Mouse (Mus musculus) MEL (cell line): Measurements from ENCODE around the gene Polr2e. TPM values are rescaled to one million over a fixed set of nuclear protein-coding genes. Genes with fewer than 3 reads are reported as not detected.

Experiments
- DNase-seq: peaks from one replicate; pipeline ENCODE4 v3.0.0; 2011; ENCODE audit warnings: low read depth, low spot score
- H3K27ac ChIP-seq: 2 replicates; pipeline ENCODE4 v1.5.1; 2012; ENCODE audit warnings: low read depth, mild to moderate bottlenecking, control low read depth, low read length, moderate library complexity; ENCODE audit not compliant: control insufficient read depth
- H3K27me3 ChIP-seq, 2 experiments: fragments of 150-350 bp in 1 of 2; sonication (generic) in 1 of 2; 2 replicates each; pipeline ENCODE4 v1.6.1; 2012; ENCODE audit warnings: low read length in 2 of 2, mild to moderate bottlenecking in 2 of 2, improper control_type of control experiment in 1 of 2, moderate library complexity in 1 of 2; ENCODE audit not compliant: insufficient read depth in 2 of 2, control insufficient read depth in 1 of 2
- H3K36me3 ChIP-seq, 2 experiments: 2 replicates each; pipeline ENCODE4 v1.6.1; 2012 to 2014; ENCODE audit warnings: low read length in 2 of 2, improper control_type of control experiment in 1 of 2, inconsistent platforms in 1 of 2, mild to moderate bottlenecking in 1 of 2; ENCODE audit not compliant: insufficient read depth in 2 of 2, control insufficient read depth in 1 of 2
- H3K4me1 ChIP-seq, 2 experiments: fragments of 150-350 bp in 1 of 2; sonication (generic) in 1 of 2; 2 replicates each; pipeline ENCODE4 v1.6.1; 2012; ENCODE audit warnings: low read length in 2 of 2, improper control_type of control experiment in 1 of 2, mild to moderate bottlenecking in 1 of 2; ENCODE audit not compliant: insufficient read depth in 2 of 2, control insufficient read depth in 1 of 2
- H3K4me3 ChIP-seq, 2 experiments: fragments of 150-350 bp in 1 of 2; sonication (generic) in 1 of 2; 2 replicates each; pipeline ENCODE4 v1.5.1; 2012; ENCODE audit warnings: low read depth in 2 of 2, low read length in 2 of 2, mild to moderate bottlenecking in 2 of 2, moderate library complexity in 2 of 2, control low read depth in 1 of 2, improper control_type of control experiment in 1 of 2; ENCODE audit not compliant: control insufficient read depth in 1 of 2, insufficient read depth in 1 of 2
- H3K79me2 ChIP-seq: 2 replicates; pipeline ENCODE4 v1.6.1; 2012; ENCODE audit warnings: mild to moderate bottlenecking, low read length, moderate library complexity; ENCODE audit not compliant: control insufficient read depth, poor library complexity, insufficient read depth
- H3K9ac ChIP-seq: 2 replicates; pipeline ENCODE4 v1.6.1; 2012; ENCODE audit warnings: low read depth, mild to moderate bottlenecking, control low read depth, low read length, moderate library complexity; ENCODE audit not compliant: control insufficient read depth, poor library complexity, severe bottlenecking
- H3K9me3 ChIP-seq: fragments of 150-350 bp; sonication (generic); replicated peaks from 2 replicates; pipeline ENCODE4 v1.6.1; 2012; ENCODE audit warnings: mild to moderate bottlenecking, low read length, improper control_type of control experiment, moderate library complexity; ENCODE audit not compliant: insufficient read depth
- CHD1 ChIP-seq: IDR thresholded peaks from 2 replicates; pipeline ENCODE4 v1.6.1; 2012; ENCODE audit warnings: low read depth, mild to moderate bottlenecking, inconsistent platforms, low read length, improper control_type of control experiment
- CHD2 ChIP-seq: IDR thresholded peaks from 2 replicates; pipeline ENCODE4 v1.6.1; 2011; ENCODE audit warnings: low read length, improper control_type of control experiment
- E2F4 ChIP-seq: IDR thresholded peaks from 2 replicates; pipeline ENCODE4 v1.6.1; 2011; ENCODE audit warnings: low read depth, low read length, improper control_type of control experiment, borderline replicate concordance
- ELF1 ChIP-seq: IDR thresholded peaks from 2 replicates; pipeline ENCODE4 v1.6.1; 2014; ENCODE audit warnings: low read depth, mild to moderate bottlenecking, inconsistent platforms, low read length, improper control_type of control experiment, moderate library complexity
- EP300 ChIP-seq, 2 experiments: IDR thresholded peaks; 2 replicates each; pipeline ENCODE4 v1.6.1; 2011; ENCODE audit warnings: improper control_type of control experiment in 2 of 2, low read length in 2 of 2, low read depth in 1 of 2, mild to moderate bottlenecking in 1 of 2
- ETS1 ChIP-seq: IDR thresholded peaks from 2 replicates; pipeline ENCODE4 v1.6.1; 2012; ENCODE audit warnings: low read depth, mild to moderate bottlenecking, inconsistent platforms, low read length, improper control_type of control experiment, moderate library complexity
- HCFC1 ChIP-seq: IDR thresholded peaks from 2 replicates; pipeline ENCODE4 v1.6.1; 2012; ENCODE audit warnings: low read depth, mild to moderate bottlenecking, inconsistent platforms, low read length, improper control_type of control experiment, moderate library complexity
- JUND ChIP-seq: IDR thresholded peaks from 2 replicates; pipeline ENCODE4 v1.6.1; 2011; ENCODE audit warnings: low read depth, mild to moderate bottlenecking, improper control_type of control experiment, low read length
- KAT2A ChIP-seq: conservative IDR thresholded peaks from 2 replicates; pipeline ENCODE4 v1.6.1; 2012; ENCODE audit warnings: low read depth, low read length, improper control_type of control experiment, inconsistent platforms
- MAFK ChIP-seq: IDR thresholded peaks from 2 replicates; pipeline ENCODE4 v1.6.1; 2011; ENCODE audit warnings: low read depth, mild to moderate bottlenecking, low read length, improper control_type of control experiment, borderline replicate concordance
- MAX ChIP-seq: IDR thresholded peaks from 2 replicates; pipeline ENCODE4 v1.6.1; 2011; ENCODE audit warnings: low read length, improper control_type of control experiment
- MAZ ChIP-seq: IDR thresholded peaks from 2 replicates; pipeline ENCODE4 v1.6.1; 2012; ENCODE audit warnings: low read depth, mild to moderate bottlenecking, inconsistent platforms, low read length, improper control_type of control experiment
- MEF2A ChIP-seq: IDR thresholded peaks from 2 replicates; pipeline ENCODE4 v1.6.1; 2014; ENCODE audit warnings: low read depth, mild to moderate bottlenecking, inconsistent platforms, low read length, improper control_type of control experiment; ENCODE audit not compliant: poor library complexity, insufficient replicate concordance, severe bottlenecking; ENCODE audit errors: extremely low read depth
- MXI1 ChIP-seq: IDR thresholded peaks from 2 replicates; pipeline ENCODE4 v1.6.1; 2011; ENCODE audit warnings: mild to moderate bottlenecking, low read depth, low read length, improper control_type of control experiment
- MYB ChIP-seq: IDR thresholded peaks from 2 replicates; pipeline ENCODE4 v1.6.1; 2011; ENCODE audit warnings: mild to moderate bottlenecking, low read depth, low read length, improper control_type of control experiment
- MYC ChIP-seq: IDR thresholded peaks from 2 replicates; pipeline ENCODE4 v1.6.1; 2011; ENCODE audit warnings: low read depth, mild to moderate bottlenecking, low read length, improper control_type of control experiment, moderate library complexity
- NELFE ChIP-seq: IDR thresholded peaks from 2 replicates; pipeline ENCODE4 v1.6.1; 2011; ENCODE audit warnings: low read depth, low read length, improper control_type of control experiment
- POLR2A ChIP-seq, 2 experiments: IDR thresholded peaks; 2 replicates each; pipeline ENCODE4 v1.6.1; 2011 to 2012; ENCODE audit warnings: low read length in 2 of 2, mild to moderate bottlenecking in 2 of 2, control low read depth in 1 of 2, improper control_type of control experiment in 1 of 2, low read depth in 1 of 2, moderate library complexity in 1 of 2; ENCODE audit not compliant: control insufficient read depth in 1 of 2, insufficient read depth in 1 of 2, poor library complexity in 1 of 2
- POLR2AphosphoS2 ChIP-seq: IDR thresholded peaks from 2 replicates; pipeline ENCODE4 v1.6.1; 2011; ENCODE audit warnings: low read length, improper control_type of control experiment
- RAD21 ChIP-seq: IDR thresholded peaks from 2 replicates; pipeline ENCODE4 v1.6.1; 2011; ENCODE audit warnings: mild to moderate bottlenecking, low read depth, low read length, improper control_type of control experiment
- SIN3A ChIP-seq: IDR thresholded peaks from 2 replicates; pipeline ENCODE4 v1.6.1; 2012; ENCODE audit warnings: low read length, improper control_type of control experiment, inconsistent platforms
- TAL1 ChIP-seq: IDR thresholded peaks from 2 replicates; pipeline ENCODE4 v1.6.1; 2012; ENCODE audit warnings: mild to moderate bottlenecking, inconsistent platforms, low read length, moderate library complexity, mixed read lengths
- TCF12 ChIP-seq: IDR thresholded peaks from 2 replicates; pipeline ENCODE4 v1.6.1; 2014; ENCODE audit warnings: low read depth, mild to moderate bottlenecking, inconsistent platforms, low read length, improper control_type of control experiment, moderate library complexity
- UBTF ChIP-seq: IDR thresholded peaks from 2 replicates; pipeline ENCODE4 v1.6.1; 2012; ENCODE audit warnings: low read depth, mild to moderate bottlenecking, inconsistent platforms, low read length, improper control_type of control experiment, moderate library complexity, borderline replicate concordance; ENCODE audit not compliant: insufficient read depth
- ZC3H11A ChIP-seq: IDR thresholded peaks from 2 replicates; pipeline ENCODE4 v1.6.1; 2012; ENCODE audit warnings: low read depth, mild to moderate bottlenecking, inconsistent platforms, low read length, improper control_type of control experiment
- ZKSCAN1 ChIP-seq: IDR thresholded peaks from 2 replicates; pipeline ENCODE4 v1.6.1; 2012; ENCODE audit warnings: low read depth, mild to moderate bottlenecking, inconsistent platforms, low read length, improper control_type of control experiment, moderate library complexity
- ZMIZ1 ChIP-seq: IDR thresholded peaks from 2 replicates; pipeline ENCODE4 v1.6.1; 2012; ENCODE audit warnings: low read depth, mild to moderate bottlenecking, inconsistent platforms, low read length, improper control_type of control experiment, moderate library complexity
- ZNF384 ChIP-seq: IDR thresholded peaks from 2 replicates; pipeline ENCODE4 v1.6.1; 2012; ENCODE audit warnings: low read depth, mild to moderate bottlenecking, inconsistent platforms, low read length, improper control_type of control experiment
- polyA plus RNA-seq, 2 experiments: library from polyadenylated mRNA; stranded (reverse) in 1 of 2; unstranded in 1 of 2; fragments of >175 nt in 1 of 2; fragments of >200 nt in 1 of 2; gene quantifications; 2 replicates each; pipeline versions ENCODE4 v1.2.1 to v1.2.4; 2012; ENCODE audit warnings: low replicate concordance in 2 of 2, low read depth in 1 of 2; ENCODE audit not compliant: insufficient read length in 2 of 2, insufficient read depth in 1 of 2, missing spikeins in 1 of 2
- total RNA-seq: library from RNA; depleted of rRNA; stranded (reverse); fragments of 300-350 nt; gene quantifications from 2 replicates; pipeline ENCODE4 v1.2.3, GENCODE M21; 2012

Polr2e gene
- total and polyA plus RNA-seq, 3 experiments, result 169 to 279 (median 258) TPM

- no peak for DNase-seq
- Histone ChIP-seq H3K9ac (no peak overlapping the region), H3K27ac (peak overlapping the region; percentile 66), H3K27me3 (no peaks in the 10 kb centered on the region), H3K79me2 (no peaks in the 10 kb centered on the region), H3K4me1 (peaks cover 7 to 22% of the 10 kb centered on the region in 2 experiments), H3K4me3 (no peak overlapping the region), H3K36me3 (peaks cover 0 to 12% of the 10 kb centered on the region in 2 experiments; a peak in 3 of 4 replicates), H3K9me3 (no peaks in the 10 kb centered on the region)
- TF ChIP-seq CHD2, result no peak
- TF ChIP-seq E2F4, result no peak
- no peak for TF ChIP-seq ELF1
- no peak for TF ChIP-seq MAFK
- TF ChIP-seq TAL1, result no peak
- peak; percentile 43 to 69; a peak in 3 of 4 replicates for TF ChIP-seq EP300 (IDR thresholded peaks at IDR 0.05; ENCODE audit: low read depth in 1 of 2, low read length in 2 of 2)
- TF ChIP-seq MAX, result peak; percentile 24; the same call in 1 of the 2 replicates
- no peak for TF ChIP-seq MEF2A
- no peak for TF ChIP-seq ZKSCAN1
- no peak for TF ChIP-seq ZNF384
- TF ChIP-seq HCFC1, result peak; percentile 43; the same call in 1 of the 2 replicates
- TF ChIP-seq CHD1, result 0 out of 2 replicates have a peak, but pooled peaks have one; percentile 17
- TF ChIP-seq MAZ, result peak; percentile 64; the same call in 1 of the 2 replicates
- peak; percentile 91 for TF ChIP-seq MYB
- no peak for TF ChIP-seq ETS1
- 0 out of 2 replicates have a peak, but pooled peaks have one; percentile 21 for TF ChIP-seq TCF12
Measured at GRCm38 (mm10) chr10:80004233-80004705, 35.3 kb downstream of the Polr2e start.

GRCm38 (mm10) chr10:80003374-80004232 lies 36.0 kb downstream of the Polr2e start:
- H3K4me1 ChIP-seq, result peaks cover 7 to 22% of the 10 kb centered on the region in 2 experiments
- H3K36me3 ChIP-seq, result peaks cover 0 to 12% of the 10 kb centered on the region in 2 experiments; a peak in 2 of 4 replicates
- H3K27me3 ChIP-seq, result no peaks in the 10 kb centered on the region
- peak; percentile 85 for DNase-seq
- H3K79me2 ChIP-seq, result no peaks in the 10 kb centered on the region
- peak overlapping the region in 1 of 2 experiments; percentile 24; a peak in 1 of 4 replicates for H3K4me3 ChIP-seq
- no peaks in the 10 kb centered on the region for H3K9me3 ChIP-seq
- H3K27ac ChIP-seq, result peak overlapping the region; percentile 72
- H3K9ac ChIP-seq, result peak overlapping the region; percentile 36
- TF ChIP-seq MXI1 (no peak), KAT2A (no peak), SIN3A (no peak), MAX (no peak), UBTF (no peak), POLR2AphosphoS2 (no peak), MAFK (no peak), CHD2 (no peak), CHD1 (0 out of 2 replicates have a peak, but pooled peaks have one; percentile 46), EP300 (IDR thresholded peaks at IDR 0.05; ENCODE audit: low read depth in 1 of 2, low read length in 2 of 2) (0 out of 4 replicates have a peak, but pooled peaks of 1 of the 2 experiments have one; percentile 31), HCFC1 (no peak), ZMIZ1 (no peak), E2F4 (no peak), NELFE (peak; percentile 26; the same call in 1 of the 2 replicates), MYB (no peak), RAD21 (no peak), JUND (no peak), ZC3H11A (no peak), ZKSCAN1 (no peak), MYC (no peak), POLR2A (IDR thresholded peaks at IDR 0.05; ENCODE audit: control insufficient read depth in 1 of 2, insufficient read depth in 1 of 2, low read depth in 1 of 2, low read length in 2 of 2, poor library complexity in 1 of 2) (peak in 1 of 2 experiments; percentile 31; a peak in 1 of 4 replicates), TAL1 (no peak)
